Mouse (Mus musculus) gastrocnemius, postnatal 14 days (tissue): ENCODE measurements around the gene Tnks2. TPM values are rescaled to one million over a fixed set of nuclear protein-coding genes. Genes with fewer than 3 reads are reported as not detected.

Experiments
- DNase-seq: peaks from one replicate; pipeline ENCODE4 v3.0.0; 2021; ENCODE audit warnings: mixed read lengths
- intact Hi-C: fragments of 180-260 bp; cut with DNase I; formaldehyde crosslinking; loops from one replicate; pipeline ENCODE4 v1.15.1; 2025; ENCODE audit warnings: low total_unique reads
- long read RNA-seq, 2 experiments: library from polyadenylated mRNA; stranded (forward); transcript quantifications; one replicate each; pipeline ENCODE4 v2.0.0; 2021
- total RNA-seq, 2 experiments: library from RNA; stranded (reverse); gene quantifications; 2 replicates each; pipeline ENCODE4 v1.2.3; 2021

Gene Tnks2
- 100 to 1,000 TPM; 109 to 116 TPM for total RNA-seq
- long read RNA-seq, experiment 1, full-length matches to known transcripts, result 22 of 66 reads
- long read RNA-seq, experiment 1, partial matches to known transcripts, result 19 of 66 reads
- long read RNA-seq, experiment 1, other reads (novel, unspliced or antisense), result 25 of 66 reads
- long read RNA-seq, experiment 2, full-length matches to known transcripts, result 42 of 103 reads
- long read RNA-seq, experiment 2, partial matches to known transcripts, result 22 of 103 reads
- long read RNA-seq, experiment 2, other reads (novel, unspliced or antisense), result 39 of 103 reads

DNA sequence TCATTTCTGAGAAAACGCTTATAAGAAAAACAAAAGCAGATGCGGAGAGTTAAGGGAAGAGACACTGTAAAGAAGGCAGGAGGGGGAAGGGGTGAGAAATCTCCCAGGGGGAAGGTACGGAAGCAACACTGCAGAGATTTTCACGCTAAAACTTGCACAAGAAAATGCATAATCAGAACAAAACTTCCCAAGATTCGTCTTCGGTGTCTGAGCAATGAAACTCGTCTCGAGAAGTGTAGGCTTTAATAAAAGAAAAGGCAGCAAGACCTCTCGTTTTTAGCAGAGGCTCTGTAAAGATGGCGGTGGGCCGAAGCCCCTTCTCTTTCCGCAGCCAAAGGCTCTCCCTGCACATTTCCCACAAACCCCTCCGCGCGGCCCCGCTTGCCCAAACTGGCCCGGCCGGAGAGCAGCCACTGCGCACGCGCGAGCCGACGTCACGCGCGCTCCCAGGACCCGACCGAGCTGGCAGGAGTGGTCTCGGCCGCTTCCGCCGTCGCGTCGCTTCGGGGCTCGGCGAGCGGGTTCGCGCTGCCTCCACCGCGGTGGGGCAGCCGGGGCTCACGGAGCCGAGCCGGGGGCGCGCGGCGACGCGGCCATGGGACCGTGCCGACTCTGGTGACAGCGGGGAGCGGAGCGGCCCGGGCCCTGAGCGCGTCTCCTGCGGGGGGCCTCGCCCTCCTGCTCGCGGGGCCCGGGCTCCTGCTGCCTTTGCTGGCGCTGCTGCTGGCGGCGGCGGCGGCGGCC is at the start of gene Tnks2:
TSS of gene Tnks2 (plus strand) at position 445 of the 744 bp plus-strand sequence.
- peak; percentile 98 for DNase-seq
- intact Hi-C loops, result no loop called here

DNA sequence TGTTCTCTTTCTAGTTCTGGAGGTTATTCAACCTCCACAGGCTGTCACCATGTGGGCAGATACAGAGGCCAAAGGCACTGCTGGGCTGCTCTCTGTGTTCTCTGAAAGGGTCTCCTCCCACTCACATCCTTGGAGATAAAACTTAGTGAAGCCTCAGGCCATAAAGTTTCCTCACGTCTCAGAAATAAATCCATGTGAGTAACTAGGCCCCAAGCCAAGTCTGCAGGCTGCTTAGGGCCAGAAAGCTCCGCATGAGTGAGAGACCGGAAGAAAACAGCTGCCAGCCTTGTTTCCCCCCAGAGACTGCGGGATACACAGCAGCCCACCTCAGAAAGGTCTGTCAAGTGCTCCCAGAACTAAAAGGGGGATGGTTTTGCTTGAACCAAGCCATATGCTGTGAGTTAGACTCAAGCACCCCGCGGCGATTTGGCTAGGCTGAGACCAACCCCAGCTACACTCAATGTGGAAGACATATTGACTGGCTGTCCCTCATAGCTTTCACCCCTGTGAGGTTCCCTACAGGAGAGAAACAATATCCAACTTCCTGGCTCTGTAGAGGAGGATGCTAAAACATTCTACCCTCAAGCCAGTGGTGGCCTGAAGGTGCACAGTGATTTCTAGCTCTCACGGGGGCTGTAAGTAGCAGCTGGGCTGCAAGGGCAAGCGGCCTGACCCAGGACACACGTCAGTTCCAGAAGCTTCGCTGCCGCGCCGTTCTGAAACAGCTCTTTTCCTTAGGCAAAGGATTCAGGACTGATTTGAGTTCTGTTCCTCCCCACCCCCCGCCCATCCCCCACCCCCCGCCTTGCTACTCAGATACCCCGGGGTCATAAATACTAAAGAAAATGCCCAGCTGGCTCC is 43.9 kb upstream of the Tnks2 start:
- intact Hi-C loops, result no loop called here
- peak; percentile 42 for DNase-seq

DNA sequence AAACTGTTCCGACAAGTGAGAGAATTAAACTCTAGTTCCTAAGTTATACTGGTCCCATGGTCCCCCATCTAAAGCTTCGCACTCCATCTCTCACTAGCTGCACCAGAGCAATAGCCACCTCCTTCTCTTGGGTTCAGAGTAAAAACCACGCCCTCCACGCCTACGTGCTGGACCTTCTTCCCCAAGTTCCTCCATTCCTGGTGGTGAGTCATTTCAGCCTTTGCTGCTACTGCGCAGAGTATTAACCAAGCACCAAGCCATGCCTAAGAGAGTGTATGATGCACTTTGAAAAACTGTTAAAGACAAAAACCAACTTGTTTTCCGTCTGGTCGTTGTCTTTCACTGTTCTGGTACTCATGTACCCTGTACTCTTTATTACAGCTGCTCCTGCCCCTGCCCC is 41.4 kb upstream of the Tnks2 start:
- DNase-seq, result no peak
- intact Hi-C loops, result no loop called here

DNA sequence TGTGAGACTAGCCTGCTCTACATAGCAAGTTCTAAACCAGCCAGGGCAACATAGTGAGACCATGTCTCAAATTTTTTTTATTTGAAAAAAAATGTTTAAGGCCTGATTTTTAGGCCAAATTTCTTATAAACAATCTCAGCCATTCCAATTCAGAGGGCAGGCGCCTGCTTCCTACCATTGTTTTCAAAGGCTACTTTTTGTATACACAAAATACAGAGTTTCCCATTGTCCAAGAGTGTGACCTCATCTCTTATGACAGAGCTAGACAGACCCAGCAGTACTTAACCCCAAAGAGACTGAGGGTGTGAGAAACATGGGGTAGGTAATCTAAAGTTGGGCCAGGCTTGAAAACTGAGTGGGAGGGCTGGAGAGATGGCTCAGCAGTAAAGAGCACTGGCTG is 40.6 kb upstream of the Tnks2 start:
- DNase-seq, result no peak
- intact Hi-C loops, result no loop called here

DNA sequence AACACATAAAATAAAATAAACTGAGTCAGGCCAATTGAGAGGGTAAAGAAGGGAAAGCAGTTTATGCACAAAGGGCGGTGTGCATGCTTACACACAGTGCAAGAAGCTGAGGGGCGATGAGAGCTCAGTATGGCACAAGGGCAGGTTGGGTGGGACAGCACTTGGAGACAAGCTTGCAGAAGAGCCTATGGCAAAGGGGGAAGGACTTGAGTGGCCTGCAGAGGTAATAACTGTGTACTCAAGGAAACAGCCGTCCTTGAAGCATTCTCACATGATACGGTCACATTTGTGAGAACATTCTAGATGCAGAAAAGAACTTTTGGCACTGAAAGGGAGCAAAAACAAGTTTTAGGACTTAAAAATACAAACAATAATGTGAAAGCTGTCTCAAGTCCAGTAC is 40.0 kb upstream of the Tnks2 start:
- DNase-seq, result no peak
- intact Hi-C loops, result no loop called here

DNA sequence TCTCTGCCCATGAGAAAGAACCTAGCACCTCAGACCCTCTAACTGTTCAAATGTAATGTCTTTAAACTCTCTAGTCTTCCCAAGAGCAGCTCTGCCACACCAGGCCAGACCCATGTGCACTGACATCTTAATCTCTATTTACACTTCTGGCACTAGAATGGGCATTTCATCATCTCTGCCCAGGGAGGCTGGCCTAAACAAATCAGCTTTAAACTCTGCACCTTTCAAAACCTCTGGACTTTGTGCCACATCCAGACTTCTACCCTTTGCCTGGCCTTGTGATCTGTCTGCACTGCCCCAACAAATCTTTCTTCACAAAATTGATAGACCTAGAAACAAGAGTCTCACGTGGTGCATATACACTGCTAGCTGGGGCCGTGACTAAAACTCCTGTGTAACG is 38.8 kb upstream of the Tnks2 start:
- DNase-seq, result no peak
- intact Hi-C loops, result no loop called here

DNA sequence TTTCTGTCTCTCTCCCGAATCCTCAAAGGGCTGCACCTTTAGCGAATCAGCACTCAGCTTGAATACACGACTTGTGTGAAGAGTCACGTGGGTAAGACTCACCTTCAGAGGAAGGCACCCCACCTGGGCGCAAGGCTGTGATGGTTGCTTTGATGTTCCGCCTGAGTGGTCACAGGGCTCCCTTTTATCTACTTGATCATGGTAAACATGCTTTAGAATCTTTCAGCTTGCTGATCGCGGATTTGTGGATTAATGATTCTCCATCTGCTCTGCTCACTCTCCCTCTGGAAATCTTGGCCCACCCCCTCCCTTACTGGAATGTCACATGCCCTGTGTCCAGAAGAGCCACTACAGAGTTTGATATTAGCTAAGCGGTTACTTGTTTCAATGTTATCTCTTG is 37.1 kb upstream of the Tnks2 start:
- no peak for DNase-seq
- intact Hi-C loops, result no loop called here

DNA sequence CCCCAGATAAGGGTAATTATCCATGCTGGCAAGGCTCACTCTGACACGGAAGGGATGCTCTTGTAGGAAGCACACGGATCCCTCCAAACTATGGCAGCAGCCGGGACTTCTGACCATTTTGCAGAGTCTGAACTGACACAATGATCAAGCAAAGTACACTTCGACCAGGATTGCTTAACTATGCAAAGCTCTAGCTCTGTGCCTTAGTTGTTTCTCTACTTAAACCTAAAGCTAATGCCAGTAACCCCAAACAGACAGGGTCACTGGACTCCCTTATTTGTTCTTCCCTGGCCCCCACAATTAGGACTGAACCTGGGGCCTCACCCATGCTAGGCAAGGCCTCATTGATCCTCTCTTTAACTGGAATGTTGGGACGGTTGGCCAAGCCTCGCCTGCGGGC is 33.7 kb upstream of the Tnks2 start:
- DNase-seq, result no peak
- intact Hi-C loops, result no loop called here

DNA sequence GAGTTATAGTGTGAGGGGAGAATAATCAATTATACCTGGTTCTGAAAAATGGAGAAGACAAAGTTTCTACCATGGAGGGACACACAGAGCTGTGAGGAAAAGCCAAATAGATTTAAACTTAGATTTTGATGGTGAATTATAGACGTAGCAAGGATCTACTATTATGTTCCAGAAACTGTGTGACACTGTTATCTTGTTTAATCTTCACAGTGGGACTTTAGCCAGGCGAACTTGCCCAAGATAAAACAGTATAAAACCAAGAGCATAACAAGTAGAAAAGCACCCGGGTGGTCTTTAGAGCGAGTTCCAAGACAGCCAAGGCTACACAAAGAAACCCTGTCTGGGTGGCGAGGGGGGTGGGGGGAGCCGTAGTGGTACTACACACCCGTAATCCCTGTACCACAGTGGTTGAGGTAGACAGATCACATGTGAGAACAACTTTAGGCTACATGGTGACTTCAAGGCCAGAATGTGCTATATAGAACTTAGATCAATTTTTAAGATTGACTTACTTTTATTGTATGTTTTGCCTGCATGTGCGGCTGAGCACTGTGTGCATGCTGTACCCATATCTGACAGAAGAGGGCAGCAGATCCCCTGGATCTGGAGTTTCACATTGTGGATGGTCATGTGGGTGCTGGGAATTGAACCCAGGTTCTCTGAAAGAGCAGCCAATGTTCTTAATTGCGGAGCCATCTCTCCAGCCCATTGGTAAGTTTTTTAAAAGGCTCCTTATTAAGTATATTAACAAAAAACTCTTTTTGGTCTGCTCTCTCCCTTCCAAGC is 32.0 kb upstream of the Tnks2 start:
- DNase-seq, result no peak
- intact Hi-C loops, result no loop called here

DNA sequence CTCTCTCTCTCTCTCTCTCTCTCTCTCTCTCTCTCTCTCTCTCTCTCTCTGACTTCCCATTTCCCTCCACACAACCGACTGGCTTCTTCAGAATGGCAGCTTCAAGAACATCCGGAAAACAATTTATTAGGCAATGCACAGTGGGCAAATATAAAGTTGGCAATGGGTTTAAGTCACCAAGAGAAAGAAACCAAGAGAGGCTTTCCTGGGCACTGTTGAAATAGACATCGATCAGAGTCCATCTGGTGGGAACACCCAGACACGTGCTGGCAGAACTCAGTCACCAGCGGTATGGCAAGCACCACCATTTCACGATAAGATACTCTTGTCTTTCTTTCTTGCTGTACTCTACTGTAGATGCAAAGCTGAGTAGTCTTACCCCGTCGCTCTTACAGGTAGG is 30.6 kb upstream of the Tnks2 start:
- intact Hi-C loops, result no loop called here
- no peak for DNase-seq

DNA sequence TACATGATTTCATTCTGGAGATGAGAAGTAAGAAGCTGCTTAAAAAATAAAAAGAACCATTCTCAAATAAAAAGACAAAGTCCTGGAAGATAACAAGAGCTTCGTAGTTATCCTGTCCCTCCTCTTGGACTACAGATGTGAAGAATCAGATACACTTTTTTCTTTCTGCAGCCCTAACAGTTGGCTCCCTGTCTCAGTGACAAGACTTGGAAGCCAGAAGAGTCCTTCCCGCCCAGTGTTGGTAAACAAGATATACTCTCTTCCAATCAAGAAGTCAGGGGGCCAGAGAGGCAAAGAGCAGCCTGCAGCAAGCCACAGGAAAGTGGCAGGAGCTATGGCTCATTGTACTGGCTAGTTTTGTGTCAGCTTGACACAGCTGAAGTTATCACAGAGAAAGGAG is 27.2 kb upstream of the Tnks2 start:
- intact Hi-C loops, result no loop called here
- DNase-seq, result no peak

DNA sequence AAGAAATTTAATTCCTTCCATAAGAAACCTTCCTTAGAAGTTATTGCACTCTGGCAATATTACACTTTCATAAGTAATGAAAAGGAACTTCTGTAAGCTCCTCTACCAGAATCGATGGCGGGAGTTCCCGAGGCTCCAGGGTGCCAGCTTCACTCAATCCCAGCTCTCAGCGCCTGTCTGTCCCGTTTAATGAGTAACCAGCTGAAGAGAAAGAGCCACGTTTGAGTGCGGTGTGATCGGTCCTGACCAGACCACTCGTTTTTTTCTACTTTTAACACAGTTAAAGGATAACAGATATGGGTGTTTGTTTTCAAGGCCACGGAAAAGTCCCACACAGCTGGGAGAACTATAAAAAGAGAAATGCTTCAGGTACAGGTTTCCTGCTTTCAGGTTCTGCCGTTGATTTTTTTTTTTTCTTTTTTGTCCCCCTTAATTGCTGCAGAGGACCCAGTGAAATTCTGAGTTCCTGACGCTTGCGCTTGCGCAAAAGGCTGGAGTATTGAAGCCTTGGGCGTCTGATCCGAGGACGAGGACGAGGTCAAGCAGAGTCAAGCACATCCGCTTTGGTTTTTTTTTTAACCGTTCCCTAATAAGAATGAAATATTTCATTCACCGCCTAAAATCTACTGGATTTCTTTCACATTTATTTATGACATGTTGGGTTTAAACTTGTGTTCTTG is 25.5 kb upstream of the Tnks2 start:
- no peak for DNase-seq
- intact Hi-C loops, result no loop called here

DNA sequence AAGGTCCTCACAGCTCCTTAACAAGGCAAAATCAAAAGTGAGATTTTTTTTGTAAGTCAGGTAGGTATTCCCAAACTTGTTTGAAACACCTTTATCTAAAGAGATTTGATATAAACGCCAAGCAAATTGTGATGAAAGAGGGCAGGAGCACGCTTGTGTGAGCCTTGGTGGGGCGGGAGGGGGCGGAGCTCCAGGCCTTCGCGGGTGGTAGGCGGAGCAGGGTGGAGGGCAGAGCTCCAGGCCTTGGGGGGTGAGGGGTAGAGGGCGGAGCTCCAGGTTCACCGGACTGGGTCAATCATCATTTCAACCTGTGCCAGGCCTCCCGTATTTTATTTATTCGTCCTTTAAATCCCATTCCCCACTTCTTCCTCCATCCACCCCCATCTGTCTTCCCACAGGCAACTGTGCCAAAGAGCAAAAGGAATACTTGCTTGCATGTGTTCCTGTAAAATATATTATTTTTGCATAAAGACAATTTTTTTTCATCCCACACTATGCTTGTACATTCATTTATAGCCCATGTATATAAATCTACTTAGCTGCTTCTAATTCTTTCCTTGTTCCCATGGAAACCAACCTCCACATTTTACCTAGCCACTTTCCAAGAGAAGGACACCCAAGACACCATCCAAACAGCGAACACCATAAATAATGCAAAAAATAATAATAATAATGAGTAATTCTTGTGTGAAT is 24.4 kb upstream of the Tnks2 start:
- intact Hi-C loops, result loop anchor here (10.0 kb wide), 1 partner anchor 65 kb away; no protein-coding TSS in a partner anchor
- DNase-seq, result no peak

DNA sequence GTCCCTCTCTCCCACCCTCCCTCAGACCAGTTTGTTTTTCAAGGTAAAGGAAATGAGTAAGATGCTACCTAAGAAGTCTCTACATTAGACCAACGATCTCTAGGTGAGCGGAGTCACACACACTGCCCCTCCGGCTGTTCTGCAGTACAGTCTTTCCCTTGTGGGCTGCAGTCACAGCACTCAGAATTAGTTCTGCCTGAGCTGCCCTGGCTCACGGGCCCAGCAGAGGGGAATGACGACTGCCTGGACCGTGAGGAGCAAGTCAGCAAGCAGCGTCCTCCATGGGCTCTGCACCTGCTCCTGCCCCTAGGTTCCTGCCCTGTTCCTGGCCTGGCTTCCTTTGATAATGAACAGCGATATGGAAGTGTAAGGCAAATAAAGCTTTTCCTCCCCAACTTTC is 22.0 kb upstream of the Tnks2 start:
- no peak for DNase-seq
- intact Hi-C loops, result loop anchor here (10.0 kb wide), 1 partner anchor 63 kb away; no protein-coding TSS in a partner anchor

DNA sequence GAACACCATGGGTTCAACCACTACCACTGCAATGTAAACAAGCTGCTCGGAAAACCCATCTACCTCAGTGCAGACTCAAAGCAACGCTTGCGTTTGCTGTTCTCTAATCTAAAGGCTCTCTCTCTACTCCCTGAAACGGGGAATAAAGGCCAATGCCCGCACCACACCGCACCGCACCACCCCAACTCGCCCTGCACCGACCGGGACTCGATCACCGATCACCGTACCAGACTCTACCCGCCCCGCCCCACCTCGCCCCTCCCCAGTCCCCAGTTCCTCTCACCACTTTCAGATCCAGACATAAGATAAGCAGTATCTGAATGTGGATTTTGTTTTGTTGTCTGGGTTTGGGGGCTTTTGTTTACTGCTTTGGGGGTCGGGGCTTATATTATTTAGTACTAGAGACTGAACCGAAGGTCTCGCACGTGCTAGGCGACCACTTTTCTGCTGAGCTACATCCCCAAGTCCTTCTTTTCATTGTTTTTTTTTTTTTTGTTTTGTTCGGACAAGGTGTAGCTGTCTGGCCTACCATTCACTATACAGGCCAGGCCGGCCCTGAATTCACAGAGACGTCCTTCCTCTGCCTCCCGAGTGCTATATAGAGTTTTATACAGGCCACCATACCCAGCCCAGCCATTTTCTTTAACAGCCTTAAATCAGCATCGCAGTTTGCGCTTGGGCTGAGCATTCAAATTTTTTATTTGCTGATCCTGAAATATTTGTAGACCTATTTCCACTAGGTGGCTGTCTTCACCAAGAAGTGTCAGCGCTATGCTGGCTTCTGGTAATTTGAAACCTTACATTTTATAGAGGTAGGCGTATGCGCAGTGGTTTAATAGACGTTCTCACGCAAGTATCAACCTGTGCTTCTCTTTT is 18.4 kb upstream of the Tnks2 start:
- DNase-seq, result no peak

DNA sequence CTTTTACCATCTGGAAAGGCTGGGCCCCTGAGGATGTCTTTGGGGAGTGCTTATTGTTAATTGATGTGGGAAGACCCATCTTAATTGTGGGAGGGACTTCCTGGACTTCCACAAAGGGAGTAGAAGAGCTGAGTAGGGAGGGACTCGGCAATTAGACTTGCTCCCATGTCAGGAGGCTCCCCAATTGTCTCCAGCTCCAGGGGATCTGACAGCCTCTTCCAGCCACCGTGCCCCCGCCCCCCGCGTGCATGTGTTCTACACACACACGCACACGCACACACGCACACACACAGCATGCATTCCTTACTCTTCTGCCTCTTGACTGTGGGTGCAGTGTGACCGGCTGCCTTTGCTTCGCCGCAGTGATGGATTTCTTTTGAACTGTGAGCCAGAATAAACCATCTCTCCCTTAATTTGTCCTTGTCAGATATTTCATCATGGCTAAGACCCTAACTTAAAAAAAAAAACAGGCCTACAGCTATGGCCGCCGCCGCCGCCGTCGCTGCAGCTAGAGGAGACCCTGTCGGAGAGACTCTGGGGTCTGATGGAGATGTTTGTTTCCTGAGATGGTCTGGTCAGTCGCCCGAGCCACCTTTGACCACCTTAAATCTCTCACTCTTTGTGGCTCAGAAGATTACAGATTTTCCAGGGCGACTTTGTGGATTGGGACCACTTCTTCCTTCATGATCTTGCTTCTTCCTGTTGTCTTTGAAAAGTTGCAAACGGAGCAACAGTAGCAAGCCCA is 15.7 kb upstream of the Tnks2 start:
- intact Hi-C loops, result loop anchor here (5.0 to 10.0 kb wide), 2 partner anchors 56 to 99 kb away; partner anchors contain the start of gene Fgfbp3

More for the DNA sequence above, 18.4 kb upstream of the Tnks2 start:
- intact Hi-C loops, result loop anchor here (5.0 to 10.0 kb wide), 2 partner anchors 59 to 102 kb away; partner anchors contain the start of gene Fgfbp3

More for the DNA sequence above, 15.7 kb upstream of the Tnks2 start:
- DNase-seq, result peak; percentile 21
